Mouse (Mus musculus) cortical plate, adult 2 months (tissue): Measurements from ENCODE around the gene Pole3. TPM values are rescaled to one million over a fixed set of nuclear protein-coding genes. Genes with fewer than 3 reads are reported as not detected.
A peak's percentile ranks its signal among the peaks of the same experiment; 100 is the strongest.

Source experiments
- H3K27ac ChIP-seq: fragments of 200-500 bp; 2 replicates; pipeline ENCODE4 v1.5.1; 2012; ENCODE audit warnings: low read length, control low read depth, inconsistent platforms; ENCODE audit not compliant: insufficient read depth
- H3K4me1 ChIP-seq: fragments of 200-500 bp; 2 replicates; pipeline ENCODE4 v1.6.1; 2011; ENCODE audit warnings: low read length; ENCODE audit not compliant: control insufficient read depth, insufficient read depth
- H3K4me3 ChIP-seq: fragments of 200-500 bp; 2 replicates; pipeline ENCODE4 v1.5.1; 2011; ENCODE audit warnings: mild to moderate bottlenecking, low read length, control low read depth; ENCODE audit not compliant: insufficient read depth
- CTCF ChIP-seq: fragments of 200-500 bp; IDR thresholded peaks from 2 replicates; pipeline ENCODE4 v1.5.1; 2011; ENCODE audit warnings: mild to moderate bottlenecking, control low read depth, low read length; ENCODE audit not compliant: insufficient read depth; ENCODE audit errors: extremely low read depth
- POLR2A ChIP-seq: fragments of 200-500 bp; IDR thresholded peaks from 2 replicates; pipeline ENCODE4 v1.6.1; 2011; ENCODE audit warnings: mild to moderate bottlenecking, low read length, control low read depth; ENCODE audit not compliant: insufficient read depth; ENCODE audit errors: extremely low read depth
- polyA plus RNA-seq: library from polyadenylated mRNA; depleted of rRNA; stranded (reverse); fragments of >200 nt; gene quantifications from 2 replicates; pipeline ENCODE4 v1.2.3, GENCODE M21; 2012

Gene Pole3
- polyA plus RNA-seq, 1 experiment: 26.0 TPM

- Histone ChIP-seq H3K4me1 (peaks cover 9% of the 10 kb centered on the region), H3K4me3 (no peak overlapping the region), H3K27ac (no peak overlapping the region)
- no peak for TF ChIP-seq POLR2A
- TF ChIP-seq CTCF: no peak
Observed at GRCm38 (mm10) chr4:62513998-62514506, 10.8 kb downstream of the Pole3 start.

GRCm38 (mm10) chr4:62509946-62510345, 14.9 kb downstream of the Pole3 start:
- no peak for TF ChIP-seq POLR2A
- TF ChIP-seq CTCF: no peak
- Histone ChIP-seq H3K4me1 (no peaks in the 10 kb centered on the region), H3K27ac (no peak overlapping the region), H3K4me3 (no peak overlapping the region)

- Histone ChIP-seq H3K27ac (no peak overlapping the region), H3K4me1 (no peaks in the 10 kb centered on the region), H3K4me3 (no peak overlapping the region)
- TF ChIP-seq POLR2A: no peak
- no peak for TF ChIP-seq CTCF
Observed at GRCm38 (mm10) chr4:62508839-62509238, 16.0 kb downstream of the Pole3 start.

GRCm38 (mm10) chr4:62506798-62507197, 18.1 kb downstream of the Pole3 start:
- TF ChIP-seq POLR2A (no peak), CTCF (peak; percentile 35)
- H3K27ac ChIP-seq: no peak overlapping the region
- no peaks in the 10 kb centered on the region for H3K4me1 ChIP-seq
- no peak overlapping the region for H3K4me3 ChIP-seq

DNA sequence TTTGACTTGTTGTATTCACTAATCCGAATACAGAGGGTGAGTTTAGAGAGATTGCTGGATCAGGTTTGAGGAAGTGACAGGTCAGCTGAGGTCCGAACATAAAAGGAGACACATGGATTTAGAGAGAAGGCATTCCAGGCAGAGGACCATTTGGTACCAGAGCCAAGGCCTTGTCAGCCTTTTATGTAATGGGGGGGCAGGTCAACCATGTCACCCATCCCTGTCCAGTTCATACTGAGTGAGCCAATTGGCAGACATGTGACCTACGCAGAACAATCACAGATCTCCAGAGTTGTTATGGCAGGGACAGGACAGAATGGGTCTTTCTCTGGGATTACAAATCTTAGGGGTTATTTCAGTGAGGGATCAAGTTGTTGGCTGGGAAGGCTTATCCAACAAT, 18.9 kb downstream of the Pole3 start:
- no peaks in the 10 kb centered on the region; the same call in 1 of the 2 replicates for H3K4me1 ChIP-seq
- no peak overlapping the region for H3K4me3 ChIP-seq
- no peak overlapping the region for H3K27ac ChIP-seq
- no peak for TF ChIP-seq POLR2A
- no peak for TF ChIP-seq CTCF

DNA sequence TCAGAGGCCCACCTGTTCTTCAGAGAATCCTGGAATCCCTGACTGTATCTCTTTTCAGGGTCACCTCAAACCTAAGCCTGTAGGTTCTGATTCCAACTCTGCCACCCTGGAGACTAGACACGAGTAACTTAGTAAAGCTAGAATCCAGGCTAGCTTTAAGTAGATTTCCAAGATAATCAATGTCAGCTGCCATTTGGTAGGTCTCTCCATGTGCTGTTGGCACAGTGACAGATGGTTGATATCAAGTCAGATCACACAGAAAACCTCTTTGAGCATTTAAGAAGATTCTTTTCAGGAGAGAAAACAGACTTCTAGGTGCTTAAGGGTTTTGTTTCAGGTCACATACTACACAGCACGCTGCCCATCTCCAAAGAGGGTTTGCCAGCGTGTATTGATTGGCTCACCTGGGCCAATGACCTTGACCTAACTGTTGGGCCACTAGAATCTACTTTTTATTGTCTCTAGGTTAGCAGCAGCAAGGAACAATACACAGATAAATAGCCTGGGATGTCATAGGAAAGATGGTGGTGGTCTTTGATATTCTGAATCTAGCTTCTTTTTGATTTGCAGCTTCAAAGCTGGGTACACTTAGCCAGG, 21.4 kb downstream of the Pole3 start, which contains the start of gene Hdhd3:
Gene Hdhd3, minus strand, starts transcription at position 94 of the 597 bp plus-strand sequence.
- TF ChIP-seq POLR2A (no peak), CTCF (no peak)
- peak within 1 kb of the TSS; percentile 66 for H3K4me3 ChIP-seq
- no peaks in the 10 kb centered on the region; the same call in 1 of the 2 replicates for H3K4me1 ChIP-seq
- peak within 1 kb of the TSS; percentile 15; the same call in 1 of the 2 replicates for H3K27ac ChIP-seq

DNA sequence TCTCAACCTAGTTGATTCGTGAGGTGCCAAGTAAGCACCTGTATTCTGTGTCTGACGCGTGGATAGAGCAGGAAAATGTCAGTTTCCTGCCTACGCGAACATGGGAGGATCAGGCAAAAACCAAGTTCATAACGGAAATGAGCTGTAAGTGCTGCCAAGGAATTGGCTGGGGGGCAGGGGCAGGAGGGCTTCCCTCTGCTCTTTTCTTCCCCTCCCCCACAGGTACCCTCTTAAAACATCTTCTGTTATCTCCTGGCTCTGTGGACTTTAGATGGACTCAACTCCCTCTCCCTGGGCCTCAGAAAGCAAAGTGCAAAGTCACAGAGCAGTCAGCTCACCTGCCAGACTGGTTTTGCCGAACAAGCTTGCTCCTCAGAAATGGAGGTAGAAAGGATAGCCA, 21.9 kb downstream of the Pole3 start:
- H3K27ac ChIP-seq: no peak overlapping the region
- H3K4me3 ChIP-seq: no peak overlapping the region
- no peaks in the 10 kb centered on the region; the same call in 1 of the 2 replicates for H3K4me1 ChIP-seq
- no peak for TF ChIP-seq POLR2A
- no peak for TF ChIP-seq CTCF

DNA sequence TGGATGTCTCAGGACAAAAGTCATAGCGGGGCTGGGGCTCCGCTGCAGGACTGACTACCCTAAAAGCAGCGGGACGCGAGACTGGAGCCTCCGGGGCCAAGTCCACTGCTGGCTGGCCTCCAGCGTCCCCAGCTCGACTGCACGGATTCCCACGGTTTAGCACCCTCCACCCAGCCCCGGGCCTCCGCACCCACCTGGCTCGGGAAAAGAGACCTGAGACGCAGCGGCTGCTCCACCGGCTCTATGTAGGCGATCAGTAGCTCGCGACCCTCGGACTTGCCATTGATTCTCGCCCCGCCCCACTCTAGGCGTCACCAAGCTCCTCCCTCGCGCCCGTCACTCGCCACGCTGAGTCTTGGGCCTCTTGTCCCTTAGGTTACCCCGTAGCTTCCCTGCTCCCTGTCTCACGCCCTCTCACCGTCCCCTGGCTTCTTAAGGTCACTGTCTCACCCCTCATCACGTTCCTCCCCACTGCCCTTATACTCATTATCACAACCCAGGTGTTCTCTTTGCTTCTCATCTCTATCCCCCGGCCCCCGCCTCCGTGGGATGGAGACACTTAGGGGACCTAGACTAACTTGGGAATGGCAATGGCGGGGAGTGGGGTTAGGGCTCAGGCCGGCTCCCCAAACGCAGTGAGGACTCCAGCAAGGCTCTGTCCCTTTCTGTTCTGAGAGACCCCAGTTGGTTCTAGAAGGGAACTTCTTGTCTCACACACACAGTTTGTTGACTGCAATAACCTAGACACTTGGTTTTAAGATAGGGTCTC, 22.7 kb downstream of the Pole3 start:
- Histone ChIP-seq H3K4me1 (no peaks in the 10 kb centered on the region; the same call in 1 of the 2 replicates), H3K4me3 (peak overlapping the region; percentile 66), H3K27ac (peak overlapping the region; percentile 18; the same call in 1 of the 2 replicates)
- TF ChIP-seq CTCF: no peak
- peak; percentile 82; the same call in 1 of the 2 replicates for TF ChIP-seq POLR2A

- H3K4me3 ChIP-seq: peak overlapping the region; percentile 66
- no peak overlapping the region for H3K27ac ChIP-seq
- TF ChIP-seq POLR2A (no peak), CTCF (no peak)
- H3K4me1 ChIP-seq: peaks cover 2% of the 10 kb centered on the region
Observed at GRCm38 (mm10) chr4:62501534-62501933, 23.3 kb downstream of the Pole3 start.
